Mouse (Mus musculus): ENCODE data around the gene Gmip.

GRCm38 (mm10) chr8:69774503-69775148 is 33.9 kb upstream of the Gmip start, which contains the start of gene Gm20422:
- TF ChIP-seq EP300 (IDR thresholded peaks at IDR 0.05; ENCODE audit: insufficient read depth, low read depth, low read length) (0 out of 2 replicates have a peak, but pooled peaks have one; percentile 13), CTCF (IDR thresholded peaks at IDR 0.05) (no peak), POLR2A (IDR thresholded peaks at IDR 0.05; ENCODE audit: insufficient read depth, low read depth, low read length) (peak; percentile 95)

All from heart, adult 2 months (tissue).